Mouse (Mus musculus) ZHBTc4 (cell line): ENCODE results near the gene Megf6.
A peak's percentile ranks its signal among the peaks of the same experiment; 100 is the strongest.

Source experiments
- DNase-seq: peaks from one replicate; pipeline ENCODE4 v3.0.0-alpha.2; 2011; ENCODE audit warnings: low read depth, low spot score

Megf6 gene

GRCm38 (mm10) chr4:154159961-154160537, 10.5 kb upstream of the Megf6 start:
- peak; percentile 26 for DNase-seq

GRCm38 (mm10) chr4:154160538-154161390, 9.8 kb upstream of the Megf6 start, which contains the start of gene Tprgl:
Gene Tprgl, minus strand, starts transcription at chr4:154160666.
- DNase-seq, result peak; percentile 99

- DNase-seq, result peak; percentile 77
Measured at GRCm38 (mm10) chr4:154163296-154163695, 7.2 kb upstream of the Megf6 start.

- DNase-seq, result peak; percentile 74
Measured at GRCm38 (mm10) chr4:154167053-154167452, 3.5 kb upstream of the Megf6 start.

- no peak for DNase-seq
Measured at GRCm38 (mm10) chr4:154170021-154170420, 509 bp upstream of the Megf6 start.

- DNase-seq, result no peak
Measured at GRCm38 (mm10) chr4:154171151-154171930, 811 bp downstream of the Megf6 start.

GRCm38 (mm10) chr4:154171931-154172604, 1.5 kb downstream of the Megf6 start:
- DNase-seq, result no peak

- no peak for DNase-seq
Measured at GRCm38 (mm10) chr4:154177257-154177656, 6.7 kb downstream of the Megf6 start.

- no peak for DNase-seq
Measured at GRCm38 (mm10) chr4:154181001-154181400, 10.5 kb downstream of the Megf6 start.

GRCm38 (mm10) chr4:154183566-154183965, 13.0 kb downstream of the Megf6 start:
- DNase-seq, result no peak

- DNase-seq, result no peak
Measured at GRCm38 (mm10) chr4:154185001-154185400, 14.5 kb downstream of the Megf6 start.

GRCm38 (mm10) chr4:154186002-154186537, 15.5 kb downstream of the Megf6 start:
- DNase-seq, result no peak

- DNase-seq, result no peak
Measured at GRCm38 (mm10) chr4:154188948-154189347, 18.4 kb downstream of the Megf6 start.

- no peak for DNase-seq
Measured at GRCm38 (mm10) chr4:154197961-154198360, 27.4 kb downstream of the Megf6 start.

GRCm38 (mm10) chr4:154198377-154198961, 27.9 kb downstream of the Megf6 start:
- DNase-seq, result no peak

GRCm38 (mm10) chr4:154201511-154201910, 31.0 kb downstream of the Megf6 start:
- no peak for DNase-seq

- DNase-seq, result no peak
Measured at GRCm38 (mm10) chr4:154204532-154204931, 34.0 kb downstream of the Megf6 start.

GRCm38 (mm10) chr4:154205392-154205791, 34.9 kb downstream of the Megf6 start:
- DNase-seq, result no peak

GRCm38 (mm10) chr4:154207261-154207660, 36.7 kb downstream of the Megf6 start:
- DNase-seq, result peak; percentile 69

GRCm38 (mm10) chr4:154209054-154209453, 38.5 kb downstream of the Megf6 start:
- DNase-seq, result no peak

GRCm38 (mm10) chr4:154209825-154210224, 39.3 kb downstream of the Megf6 start:
- peak; percentile 63 for DNase-seq
